Mouse (Mus musculus): ENCODE results near the gene Lrch3.

DNA sequence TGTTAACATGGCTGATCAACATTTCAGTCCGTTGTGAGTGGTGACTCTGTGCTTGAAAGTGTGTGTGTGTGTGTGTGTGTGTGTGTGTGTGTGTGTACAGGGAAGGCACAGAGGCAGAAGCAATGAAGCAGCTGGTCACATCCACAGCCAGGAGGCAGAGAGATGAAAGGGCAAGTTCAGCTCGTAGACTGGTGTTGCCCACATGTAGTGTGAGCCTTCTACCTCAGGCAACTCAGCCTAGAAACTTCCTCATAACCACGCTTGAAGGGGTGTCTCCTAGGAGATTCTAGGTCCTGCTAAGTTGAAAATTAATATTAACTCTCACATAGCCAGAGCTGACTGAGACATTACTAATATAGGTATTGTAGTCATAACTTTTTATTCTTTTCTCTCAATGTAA is 40.5 kb upstream of the Lrch3 start:
- TF ChIP-seq CTCF (IDR thresholded peaks at IDR 0.05; ENCODE audit: low read depth, low read length) = no peak
- no peak for TF ChIP-seq GATA1 (IDR thresholded peaks at IDR 0.05; ENCODE audit: borderline replicate concordance, low read length)
